Mouse (Mus musculus): ENCODE data around the gene Thap8.

Gene Thap8

GRCm38 (mm10) chr7:30282740-30283139 is 2.8 kb downstream of the Thap8 start:
- no peak for DNase-seq (ENCODE audit: extremely low read depth, low read depth, low spot score)

GRCm38 (mm10) chr7:30286701-30287410 is 7.0 kb downstream of the Thap8 start:
- no peak for DNase-seq (ENCODE audit: extremely low read depth, low read depth, low spot score)

- DNase-seq (ENCODE audit: extremely low read depth, low read depth, low spot score) = no peak
Measured at GRCm38 (mm10) chr7:30288046-30288445, 8.2 kb downstream of the Thap8 start.

- no peak for DNase-seq (ENCODE audit: extremely low read depth, low read depth, low spot score)
Measured at GRCm38 (mm10) chr7:30289071-30289713, 9.3 kb downstream of the Thap8 start.

- DNase-seq (ENCODE audit: extremely low read depth, low read depth, low spot score) = no peak
Measured at GRCm38 (mm10) chr7:30289714-30290399, 10.0 kb downstream of the Thap8 start.

GRCm38 (mm10) chr7:30291215-30292131 is 11.6 kb downstream of the Thap8 start, which contains the start of gene Clip3:
Clip3 (plus strand) TSS chr7:30291728.
- no peak for DNase-seq (ENCODE audit: extremely low read depth, low read depth, low spot score)

GRCm38 (mm10) chr7:30293795-30294194 is 13.9 kb downstream of the Thap8 start:
- DNase-seq (ENCODE audit: extremely low read depth, low read depth, low spot score) = no peak

GRCm38 (mm10) chr7:30294296-30294695 is 14.4 kb downstream of the Thap8 start:
- DNase-seq (ENCODE audit: extremely low read depth, low read depth, low spot score) = no peak

- DNase-seq (ENCODE audit: extremely low read depth, low read depth, low spot score) = no peak
Measured at GRCm38 (mm10) chr7:30295103-30295502, 15.2 kb downstream of the Thap8 start.

- DNase-seq (ENCODE audit: extremely low read depth, low read depth, low spot score) = no peak
Measured at GRCm38 (mm10) chr7:30296816-30297215, 16.9 kb downstream of the Thap8 start.

- DNase-seq (ENCODE audit: extremely low read depth, low read depth, low spot score) = no peak
Measured at GRCm38 (mm10) chr7:30297266-30297665, 17.4 kb downstream of the Thap8 start.

GRCm38 (mm10) chr7:30300914-30301313 is 21.0 kb downstream of the Thap8 start:
- no peak for DNase-seq (ENCODE audit: extremely low read depth, low read depth, low spot score)

GRCm38 (mm10) chr7:30306083-30306779 is 26.3 kb downstream of the Thap8 start:
- no peak for DNase-seq (ENCODE audit: extremely low read depth, low read depth, low spot score)

GRCm38 (mm10) chr7:30308076-30309005 is 28.4 kb downstream of the Thap8 start, which contains the start of gene Alkbh6:
Alkbh6 (plus strand) TSS chr7:30308717.
- peak; percentile 69 for DNase-seq (ENCODE audit: extremely low read depth, low read depth, low spot score)

- DNase-seq (ENCODE audit: extremely low read depth, low read depth, low spot score) = no peak
Measured at GRCm38 (mm10) chr7:30309395-30310129, 29.7 kb downstream of the Thap8 start.

- no peak for DNase-seq (ENCODE audit: extremely low read depth, low read depth, low spot score)
Measured at GRCm38 (mm10) chr7:30310136-30310535, 30.2 kb downstream of the Thap8 start.

GRCm38 (mm10) chr7:30313666-30314320 is 33.9 kb downstream of the Thap8 start:
- DNase-seq (ENCODE audit: extremely low read depth, low read depth, low spot score) = no peak

GRCm38 (mm10) chr7:30314721-30315155 is 34.8 kb downstream of the Thap8 start, which contains the start of gene Syne4:
Syne4 (plus strand) TSS chr7:30314807.
- no peak for DNase-seq (ENCODE audit: extremely low read depth, low read depth, low spot score)

All from fat pad, adult 2 months (tissue).